Mouse (Mus musculus): ENCODE data around the gene Ppp1r13l.

Ppp1r13l gene

DNA sequence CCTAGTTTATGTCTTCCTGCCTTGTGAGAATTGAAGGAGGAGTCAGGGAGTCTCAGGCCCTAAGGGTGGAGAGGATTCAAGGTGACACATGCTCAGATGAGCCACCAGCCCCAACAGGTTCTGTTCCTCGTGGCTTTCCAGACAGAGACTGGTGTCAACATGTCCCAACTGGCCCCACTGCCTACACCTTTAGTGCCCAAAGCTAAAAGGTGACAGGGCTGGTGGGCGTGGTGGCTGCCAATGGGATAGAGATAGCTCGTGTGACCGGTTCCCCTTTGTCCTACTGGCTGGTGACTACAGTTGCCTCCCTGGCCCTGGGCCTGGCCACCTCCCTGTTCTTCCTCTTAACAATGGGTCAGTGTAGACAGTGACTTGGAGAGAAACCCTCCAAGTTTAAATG lies 5.8 kb downstream of the Ppp1r13l start:
- DNase-seq (ENCODE audit: low spot score in 2 of 2), result no peak

DNA sequence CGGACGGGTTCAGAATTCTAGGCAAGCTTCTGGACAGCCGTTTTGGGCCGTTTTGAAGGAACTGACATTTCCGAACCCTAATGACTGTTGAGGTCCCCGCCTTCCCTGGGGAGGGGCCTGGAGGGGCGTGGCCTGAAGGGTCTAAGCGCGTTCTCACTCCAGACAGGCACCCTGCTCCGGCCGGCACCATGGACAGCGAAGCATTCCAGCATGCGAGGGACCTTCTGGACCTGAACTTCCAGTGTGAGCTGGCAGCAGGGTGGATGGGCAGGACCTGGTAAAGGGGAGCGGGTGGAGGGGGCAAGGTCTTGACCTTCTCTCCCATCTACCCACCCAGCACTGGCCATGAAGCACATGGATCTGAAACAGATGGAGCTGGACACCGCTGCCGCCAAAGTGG lies 8.8 kb downstream of the Ppp1r13l start:
- no peak for DNase-seq (ENCODE audit: low spot score in 2 of 2)

DNA sequence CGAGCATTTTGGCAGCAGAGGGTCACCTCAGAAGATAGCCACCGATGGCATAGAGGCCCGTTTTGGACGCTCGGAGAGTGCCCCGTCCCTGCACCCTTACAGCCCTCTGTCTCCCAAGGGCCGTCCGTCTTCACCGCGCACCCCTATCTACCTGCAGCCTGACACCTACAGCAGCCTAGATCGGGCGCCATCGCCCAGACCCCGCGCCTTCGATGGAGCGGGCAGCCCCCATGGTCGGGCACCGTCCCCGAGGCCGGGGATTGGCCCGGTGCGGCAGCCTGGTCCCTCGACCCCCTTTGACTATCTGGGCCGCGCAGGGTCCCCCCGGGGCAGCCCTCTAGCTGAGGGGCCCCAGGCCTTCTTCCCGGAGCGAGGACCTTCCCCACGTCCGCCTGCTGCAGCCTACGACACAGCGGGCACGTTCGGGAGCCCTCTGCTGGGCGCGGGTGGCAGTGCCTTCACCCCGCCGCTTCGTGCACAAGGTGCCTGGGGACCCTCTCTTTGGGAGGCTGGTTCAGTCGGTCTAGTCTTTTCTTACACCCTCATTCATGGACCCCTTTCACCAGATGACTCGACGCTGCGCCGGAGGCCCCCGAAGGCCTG lies 10.4 kb downstream of the Ppp1r13l start:
- DNase-seq (ENCODE audit: low spot score in 2 of 2), result peak; percentile 35 to 47

DNA sequence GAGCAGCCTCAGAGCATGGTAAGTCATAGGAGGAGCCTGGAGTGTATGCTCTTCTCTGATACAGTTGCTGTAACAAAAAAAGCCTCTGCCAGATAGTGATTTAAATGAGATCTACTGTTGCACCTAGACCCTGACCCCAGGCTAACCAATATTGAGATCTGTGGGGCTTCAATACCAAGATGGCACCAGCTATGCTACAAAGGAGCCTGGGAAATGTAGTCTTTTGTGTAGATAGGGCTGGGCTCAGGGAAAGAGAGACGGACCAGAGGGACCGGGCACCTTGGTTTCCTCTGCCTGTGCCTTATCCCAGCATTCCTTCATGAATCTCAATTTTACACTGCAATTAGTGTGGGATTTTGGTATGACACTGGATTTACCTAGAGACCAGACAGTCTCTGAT lies 13.8 kb downstream of the Ppp1r13l start:
- no peak for DNase-seq (ENCODE audit: low spot score in 2 of 2)

DNA sequence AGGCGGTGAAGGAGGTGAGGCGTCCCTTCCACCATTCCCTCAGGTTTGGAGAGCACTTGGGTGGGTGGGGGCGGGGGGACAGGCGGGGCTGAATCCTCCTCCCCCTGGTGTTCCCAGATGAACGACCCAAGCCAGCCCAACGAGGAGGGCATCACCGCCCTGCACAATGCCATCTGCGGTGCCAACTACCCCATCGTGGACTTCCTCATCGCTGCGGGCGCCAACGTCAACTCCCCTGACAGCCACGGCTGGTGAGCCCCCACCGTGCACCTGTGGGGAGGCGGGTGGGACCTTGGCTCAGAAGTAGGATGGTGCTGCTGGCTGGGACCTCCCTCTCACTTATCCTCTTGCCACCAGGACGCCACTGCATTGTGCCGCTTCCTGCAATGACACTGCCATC lies 15.8 kb downstream of the Ppp1r13l start:
- no peak for DNase-seq (ENCODE audit: low spot score in 2 of 2)

DNA sequence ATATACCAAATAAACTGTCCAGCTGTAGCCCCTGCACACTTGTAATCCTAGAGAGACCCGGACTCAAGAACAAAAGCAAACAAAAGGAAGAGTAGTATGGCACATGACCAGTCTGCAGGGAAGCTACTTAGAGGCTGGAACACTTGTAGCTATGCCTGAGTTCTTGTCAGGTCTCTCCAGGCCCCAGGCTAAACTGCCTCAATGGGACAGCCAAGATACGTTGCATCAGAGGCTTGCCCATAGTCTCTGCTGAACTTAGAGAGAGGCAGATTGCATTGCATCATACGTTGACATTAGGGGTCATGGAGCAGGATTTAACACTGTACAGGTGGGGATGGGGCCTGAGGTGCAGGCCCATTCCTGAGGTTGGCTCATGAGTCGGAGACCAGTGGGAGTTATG lies 16.5 kb downstream of the Ppp1r13l start:
- no peak for DNase-seq (ENCODE audit: low spot score in 2 of 2)

DNA sequence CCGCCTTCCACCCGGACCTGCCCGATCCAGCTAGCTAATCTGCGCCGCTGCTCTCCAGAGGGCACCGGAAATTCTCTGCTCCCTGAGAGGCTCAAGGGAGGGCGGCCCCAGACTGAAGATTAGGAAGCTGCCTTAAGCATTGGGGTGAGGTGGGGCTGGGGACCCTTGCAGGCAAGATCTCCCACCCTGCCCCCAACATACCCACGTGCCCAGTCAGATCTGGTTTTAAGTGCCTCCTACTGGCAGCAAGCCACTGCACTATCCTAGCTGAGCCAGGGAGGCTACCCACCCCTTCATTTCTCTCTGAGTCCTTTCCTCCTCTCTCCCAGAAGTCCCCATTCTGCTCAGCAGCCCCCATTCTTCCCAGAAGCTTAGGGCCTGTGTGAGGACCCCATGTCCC lies 18.5 kb downstream of the Ppp1r13l start:
- DNase-seq (ENCODE audit: low spot score in 2 of 2), result no peak

DNA sequence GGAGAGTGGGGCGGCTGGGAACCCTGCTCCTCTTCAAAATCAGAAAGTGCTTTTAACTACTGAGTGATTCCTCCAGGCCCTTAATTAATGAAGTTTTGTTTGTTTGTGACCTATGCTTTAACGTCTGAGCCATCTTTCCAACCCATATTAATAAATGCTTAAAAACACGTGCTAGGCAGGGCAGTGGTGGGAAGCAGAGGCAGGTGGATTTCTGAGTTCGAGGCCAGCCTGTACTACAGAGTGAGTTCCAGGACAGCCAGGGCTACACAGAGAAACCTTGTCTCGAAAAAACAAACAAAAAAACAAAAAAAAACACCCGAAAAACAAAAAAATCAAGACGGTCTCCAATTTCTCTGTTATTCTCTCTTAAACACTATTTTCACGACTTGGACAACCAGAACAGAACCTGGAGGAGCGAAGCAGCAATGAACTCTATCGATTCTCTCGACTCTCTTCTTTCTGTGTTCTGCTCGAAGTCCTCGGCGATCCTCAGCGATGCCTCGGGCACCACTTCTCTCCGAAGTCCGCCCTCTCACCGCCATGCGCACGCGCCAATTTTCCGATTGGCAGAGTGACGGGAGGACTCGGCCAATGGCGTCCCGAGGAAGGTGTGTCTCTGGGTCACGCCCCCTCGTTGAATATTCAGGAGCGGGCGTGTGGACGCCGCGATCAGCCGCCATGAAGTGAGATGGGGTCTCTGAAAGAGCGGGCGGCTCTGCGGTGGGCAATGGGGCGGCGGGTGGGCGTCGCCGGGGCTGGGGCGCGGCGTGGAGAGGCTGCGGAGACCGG lies 22.0 kb downstream of the Ppp1r13l start, which contains the start of gene Ercc2:
Ercc2 (plus strand) TSS at position 634 of the 789 bp plus-strand sequence.
- peak; percentile 99 to 100 for DNase-seq (ENCODE audit: low spot score in 2 of 2)

DNA sequence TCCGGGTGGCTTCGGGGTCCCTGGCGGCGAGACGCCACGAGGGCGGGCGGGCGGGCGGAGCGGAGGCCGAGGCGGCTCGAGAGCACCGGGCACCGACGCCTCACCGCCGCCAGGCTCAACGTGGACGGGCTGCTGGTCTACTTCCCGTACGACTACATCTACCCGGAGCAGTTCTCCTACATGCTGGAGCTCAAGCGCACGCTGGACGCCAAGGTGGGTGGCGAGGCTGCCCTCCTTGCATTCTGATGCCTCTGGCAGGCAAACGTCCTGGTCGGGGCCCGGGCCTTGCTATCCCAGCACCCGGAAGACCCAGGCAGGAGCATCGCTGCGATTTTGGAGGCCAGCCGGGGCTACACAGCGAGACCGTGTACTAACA lies 22.6 kb downstream of the Ppp1r13l start:
- no peak for DNase-seq (ENCODE audit: low spot score in 2 of 2)

DNA sequence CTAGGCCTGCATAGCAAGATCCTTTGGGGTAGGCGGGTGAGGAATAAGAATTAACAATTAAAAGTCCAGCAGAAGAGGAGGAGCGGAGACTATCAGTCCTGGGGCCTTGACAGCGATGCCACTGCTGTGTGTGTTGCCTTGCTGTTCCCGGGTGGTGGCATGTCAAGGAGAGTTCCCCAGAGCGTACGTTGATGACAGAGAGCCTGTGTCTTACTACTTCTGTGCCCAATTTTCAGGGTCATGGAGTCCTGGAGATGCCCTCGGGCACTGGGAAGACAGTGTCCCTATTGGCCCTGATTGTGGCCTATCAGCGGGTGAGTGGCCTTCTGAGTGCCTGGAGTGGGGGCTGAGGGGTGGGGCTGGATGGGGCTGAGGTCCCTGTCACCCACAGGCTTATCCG lies 24.2 kb downstream of the Ppp1r13l start:
- no peak for DNase-seq (ENCODE audit: low spot score in 2 of 2)

DNA sequence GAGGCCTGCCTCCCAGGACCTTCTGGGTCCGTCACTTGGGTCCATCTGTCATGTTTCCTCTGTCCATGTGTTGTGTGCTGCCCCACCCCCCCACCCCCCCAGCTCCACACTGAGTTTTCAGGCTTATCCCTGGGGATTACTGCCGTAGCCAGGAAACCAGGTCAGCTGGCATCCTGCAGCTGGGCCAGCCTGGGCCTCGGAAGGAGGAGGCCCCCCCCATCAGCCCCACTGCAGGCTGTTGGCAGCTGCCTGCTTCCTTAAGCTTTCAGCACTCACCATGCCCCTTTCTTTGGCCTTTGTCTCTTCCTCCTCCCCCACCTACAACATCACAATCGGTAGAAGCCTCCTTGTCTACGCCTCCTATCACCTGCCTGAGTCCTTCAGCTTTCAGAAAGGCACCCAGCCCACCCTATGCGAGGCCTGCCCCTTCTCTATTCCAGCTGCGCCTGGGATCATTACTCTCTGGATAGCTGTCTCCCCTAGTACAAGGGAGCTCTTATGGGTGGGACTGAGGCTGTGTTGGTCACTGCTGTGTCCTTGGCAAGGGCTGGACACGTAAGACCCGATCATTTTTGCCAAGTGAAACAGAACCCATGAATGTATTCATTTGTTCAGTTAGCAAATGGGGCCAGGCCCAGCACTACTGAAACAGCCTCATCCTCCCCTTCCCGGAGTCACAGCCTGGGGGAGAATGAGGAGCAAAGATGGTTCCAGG lies 29.3 kb downstream of the Ppp1r13l start:
- no peak for DNase-seq (ENCODE audit: low spot score in 2 of 2)

DNA sequence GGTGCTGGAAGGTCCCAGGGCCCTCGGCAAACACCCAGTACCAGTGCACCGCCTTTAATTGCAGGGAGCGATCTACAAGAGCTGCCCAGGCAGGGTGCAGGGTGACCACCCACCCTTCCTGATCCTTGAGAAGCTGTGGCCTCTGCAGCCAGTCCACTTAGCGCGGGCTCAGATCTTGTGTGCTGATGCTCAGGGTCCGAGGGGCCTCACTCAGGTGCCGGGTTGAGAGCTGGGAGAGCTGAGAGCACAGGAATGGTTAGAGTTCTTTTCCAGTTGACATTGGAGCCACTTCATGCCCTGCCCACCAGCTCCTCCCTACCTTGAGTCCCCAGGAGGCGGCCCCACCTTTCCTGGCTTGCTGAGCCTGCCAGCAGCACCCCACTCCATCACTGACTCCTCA lies 34.9 kb downstream of the Ppp1r13l start:
- no peak for DNase-seq (ENCODE audit: low spot score in 2 of 2)

DNA sequence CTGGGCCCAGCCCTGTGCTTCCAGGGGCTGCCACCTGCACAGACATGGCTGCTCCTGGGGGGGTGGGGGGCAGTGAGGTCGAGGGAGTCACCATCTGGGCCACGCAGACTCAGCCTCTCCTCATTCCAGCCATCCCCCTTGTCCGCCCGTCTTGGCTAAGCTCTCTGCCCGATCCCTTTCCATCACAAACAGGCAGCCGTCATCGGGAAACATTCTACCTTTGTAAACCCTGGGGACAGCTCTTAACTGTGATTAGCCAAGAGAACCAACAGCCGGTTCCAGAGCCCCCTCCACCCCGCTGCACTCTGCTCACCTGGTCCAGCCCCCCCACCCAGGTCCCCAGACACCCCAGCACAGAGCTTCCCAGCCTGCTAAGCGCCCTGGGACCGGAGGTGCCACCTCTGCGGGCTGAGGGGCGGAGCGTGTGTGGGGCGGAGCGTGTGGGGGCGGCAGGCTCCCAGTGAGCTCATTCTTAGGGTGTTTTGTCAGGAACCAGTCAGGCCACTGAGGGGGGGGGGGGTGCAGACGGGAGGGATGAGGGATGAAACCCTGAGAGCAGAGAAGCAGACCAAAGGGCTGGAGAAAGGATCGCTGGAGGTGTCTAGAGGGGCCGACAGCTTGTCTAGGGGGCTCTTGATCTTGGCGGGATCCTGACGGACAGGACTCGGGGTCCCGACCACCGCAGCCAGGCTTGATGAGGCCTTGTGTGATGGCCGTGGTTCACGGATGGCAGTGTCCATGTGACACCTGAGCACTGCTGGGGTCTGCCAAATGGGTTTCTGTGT lies 40.1 kb downstream of the Ppp1r13l start:
- DNase-seq (ENCODE audit: low spot score in 2 of 2), result peak; percentile 45 to 48

DNA sequence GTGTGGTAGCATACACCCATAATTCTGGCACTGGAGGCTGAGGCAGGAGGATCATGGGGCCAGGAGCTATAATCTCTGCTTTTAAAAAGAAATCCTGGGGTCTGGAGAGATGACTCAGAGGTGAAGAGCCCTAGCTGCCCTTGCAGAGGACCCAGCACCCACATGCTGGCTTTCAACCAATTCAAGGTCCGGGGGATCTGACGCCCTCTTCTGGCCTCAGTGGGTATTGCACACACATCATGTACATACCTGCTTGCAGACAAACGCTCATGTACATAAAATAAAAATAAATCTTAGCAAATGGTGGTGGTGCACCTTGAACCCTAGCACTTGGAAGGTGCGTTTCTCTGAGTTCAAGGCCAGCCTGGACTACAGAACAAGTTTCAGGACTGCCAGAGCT lies 41.4 kb downstream of the Ppp1r13l start:
- DNase-seq (ENCODE audit: low spot score in 2 of 2), result no peak

DNA sequence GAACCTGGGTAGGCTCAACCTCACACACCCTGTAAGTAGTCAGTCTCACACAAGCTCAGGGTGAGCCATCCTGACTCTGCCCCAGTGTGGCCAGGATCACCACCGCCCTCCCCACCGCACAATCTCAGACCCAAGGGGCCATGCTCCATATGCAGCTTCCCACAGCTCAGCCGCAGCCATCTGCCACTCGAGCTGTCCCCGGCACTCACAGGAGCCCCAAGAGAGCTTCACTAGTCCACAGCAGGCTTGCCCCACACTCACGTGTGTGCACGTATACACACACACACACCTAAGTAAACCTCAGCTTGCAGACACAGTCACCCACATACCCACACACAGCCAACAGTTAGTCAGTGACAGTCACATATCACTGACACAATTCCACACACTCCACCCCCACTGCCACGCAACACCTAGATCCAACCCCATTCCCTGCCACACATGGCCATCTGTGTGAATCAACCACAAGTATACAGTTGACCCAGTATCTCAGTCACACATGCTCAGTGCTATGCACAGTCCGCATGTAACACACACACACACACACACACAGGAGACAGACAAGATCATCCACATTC lies 43.1 kb downstream of the Ppp1r13l start:
- no peak for DNase-seq (ENCODE audit: low spot score in 2 of 2)

DNA sequence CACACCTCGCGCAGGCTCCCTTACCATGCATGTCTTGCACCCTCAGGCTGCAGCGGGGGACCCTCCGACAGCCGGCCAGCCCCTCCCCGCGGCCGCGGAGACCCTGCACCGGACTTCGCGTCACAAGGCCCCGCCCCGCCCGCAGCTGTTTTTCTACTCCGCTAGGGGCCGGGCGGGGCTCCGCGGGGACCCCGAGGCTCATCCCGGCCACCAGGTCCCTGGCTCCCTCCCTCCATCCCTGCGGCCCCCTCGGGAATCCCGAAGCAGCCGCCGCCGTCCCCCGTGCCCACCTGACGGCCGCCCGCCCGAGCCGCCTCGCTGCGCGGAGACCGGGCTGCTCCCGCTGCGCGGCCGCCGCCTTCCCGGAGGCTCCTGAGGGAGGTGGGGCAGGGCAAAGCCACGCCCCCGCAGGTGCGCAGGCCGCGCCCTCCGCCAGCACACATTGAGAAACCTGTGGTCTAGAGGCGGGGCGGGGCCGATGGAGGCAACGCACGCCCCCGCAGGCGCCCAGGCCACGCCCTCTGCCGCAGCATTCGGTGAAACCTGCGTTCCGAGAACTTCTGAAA lies 44.3 kb downstream of the Ppp1r13l start, which contains the start of gene Klc3:
Klc3 (minus strand) TSS at position 374 of the 566 bp plus-strand sequence.
- DNase-seq (ENCODE audit: low spot score in 2 of 2), result peak; percentile 83 to 85

DNA sequence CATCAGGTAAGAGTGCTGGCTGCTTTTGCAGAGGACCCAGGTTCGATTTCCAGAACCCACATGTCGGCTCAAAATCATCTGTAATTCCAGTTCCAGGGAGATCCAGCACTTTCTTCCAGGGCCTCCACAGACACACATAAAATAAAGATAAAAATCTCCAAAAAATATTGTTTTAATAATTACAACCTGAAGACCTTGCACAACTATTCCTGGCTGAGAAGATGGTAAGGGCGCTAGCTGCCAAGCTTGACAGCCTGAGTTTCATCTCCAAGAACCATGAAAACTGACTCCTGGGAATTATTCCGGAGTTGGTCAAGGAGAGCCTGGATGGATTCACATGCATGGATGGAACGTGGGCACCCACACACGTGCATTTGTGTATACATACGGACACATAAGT lies 44.9 kb downstream of the Ppp1r13l start, which contains the start of gene Ckm:
Ckm (plus strand) TSS at position 301 of the 400 bp plus-strand sequence.
- DNase-seq (ENCODE audit: low spot score in 2 of 2), result no peak

DNA sequence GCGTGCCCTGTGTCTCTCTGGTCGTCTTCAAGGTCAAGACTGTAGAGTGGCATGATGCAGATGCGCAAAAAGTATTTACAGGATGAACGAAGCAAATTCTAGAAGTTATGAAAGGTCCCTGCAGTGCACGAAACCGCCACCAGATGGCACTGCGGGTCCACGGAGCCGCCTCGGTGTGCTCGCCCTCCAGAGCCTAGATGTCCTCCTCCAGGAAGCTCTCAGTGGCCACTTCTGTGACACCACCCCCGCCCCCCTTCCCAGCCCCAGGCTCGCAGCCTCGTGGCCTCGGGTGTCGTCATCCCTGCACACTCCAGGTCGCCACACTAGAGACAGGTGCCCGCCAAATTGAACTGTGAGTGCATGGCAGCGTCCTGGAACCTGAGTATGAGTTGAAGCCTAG lies 45.9 kb downstream of the Ppp1r13l start:
- peak; percentile 58 to 75 for DNase-seq (ENCODE audit: low spot score in 2 of 2)

DNA sequence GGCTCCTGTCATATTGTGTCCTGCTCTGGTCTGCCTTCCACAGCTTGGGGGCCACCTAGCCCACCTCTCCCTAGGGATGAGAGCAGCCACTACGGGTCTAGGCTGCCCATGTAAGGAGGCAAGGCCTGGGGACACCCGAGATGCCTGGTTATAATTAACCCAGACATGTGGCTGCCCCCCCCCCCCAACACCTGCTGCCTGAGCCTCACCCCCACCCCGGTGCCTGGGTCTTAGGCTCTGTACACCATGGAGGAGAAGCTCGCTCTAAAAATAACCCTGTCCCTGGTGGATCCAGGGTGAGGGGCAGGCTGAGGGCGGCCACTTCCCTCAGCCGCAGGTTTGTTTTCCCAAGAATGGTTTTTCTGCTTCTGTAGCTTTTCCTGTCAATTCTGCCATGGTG lies 50.2 kb downstream of the Ppp1r13l start:
- DNase-seq (ENCODE audit: low spot score in 2 of 2), result no peak

DNA sequence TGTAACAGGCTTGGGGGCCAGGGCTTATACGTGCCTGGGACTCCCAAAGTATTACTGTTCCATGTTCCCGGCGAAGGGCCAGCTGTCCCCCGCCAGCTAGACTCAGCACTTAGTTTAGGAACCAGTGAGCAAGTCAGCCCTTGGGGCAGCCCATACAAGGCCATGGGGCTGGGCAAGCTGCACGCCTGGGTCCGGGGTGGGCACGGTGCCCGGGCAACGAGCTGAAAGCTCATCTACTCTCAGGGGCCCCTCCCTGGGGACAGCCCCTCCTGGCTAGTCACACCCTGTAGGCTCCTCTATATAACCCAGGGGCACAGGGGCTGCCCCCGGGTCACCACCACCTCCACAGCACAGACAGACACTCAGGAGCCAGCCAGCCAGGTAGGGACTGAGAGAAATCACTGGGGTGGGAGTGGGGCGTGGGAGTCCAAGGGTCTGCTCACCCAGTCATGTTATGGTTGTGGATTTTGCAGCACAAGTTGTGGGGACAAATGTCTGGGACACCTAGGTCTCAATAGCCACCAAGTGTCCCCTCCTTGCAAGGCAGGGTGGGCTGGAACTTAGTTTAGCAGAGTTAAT lies 51.3 kb downstream of the Ppp1r13l start:
- peak in 1 of 2 experiments; percentile 26 for DNase-seq (ENCODE audit: low spot score in 2 of 2)

DNA sequence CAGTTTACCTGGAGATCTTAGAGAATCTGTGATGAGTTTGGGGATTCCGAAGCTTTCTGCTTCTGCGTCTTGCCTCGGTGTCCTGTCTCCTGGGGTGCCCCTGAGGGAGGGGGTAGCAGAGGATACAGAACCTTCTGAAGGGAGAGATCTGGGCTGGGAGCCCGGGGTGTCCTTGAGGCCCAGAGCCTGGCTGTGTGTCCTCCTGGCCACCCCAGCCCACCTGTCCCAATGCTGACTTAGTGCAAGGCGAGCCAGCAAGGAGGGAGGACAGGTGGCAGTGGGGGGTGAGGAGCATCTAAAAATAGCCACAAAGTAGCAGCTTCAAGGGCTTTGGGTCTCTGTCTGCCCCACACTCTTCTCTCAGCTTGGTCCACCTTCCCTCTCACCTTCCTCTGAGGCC lies 52.2 kb downstream of the Ppp1r13l start:
- no peak for DNase-seq (ENCODE audit: low spot score in 2 of 2)

Measured in spleen, postnatal 36 days (tissue).